In the genomic region with DNA sequence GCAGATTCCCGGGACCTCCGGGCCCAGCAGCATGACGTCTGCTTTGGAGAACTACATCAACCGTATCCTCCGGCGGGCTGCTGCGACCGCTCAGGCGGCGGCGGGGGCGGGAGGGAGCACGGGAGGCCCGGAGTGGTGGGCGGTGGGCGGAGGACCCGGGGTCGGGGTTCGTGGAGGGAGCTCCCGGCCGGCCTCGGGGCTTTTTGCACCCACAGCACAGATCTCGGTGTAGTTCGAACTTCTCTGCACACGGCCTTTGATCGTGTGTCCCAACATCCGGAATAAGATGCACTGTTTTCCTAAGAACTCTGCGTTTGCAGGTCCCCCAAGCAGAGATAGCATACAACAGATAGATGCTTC, we compare ENCODE assay signal across 9 mouse cellular contexts. TPM values are rescaled to one million over a fixed set of nuclear protein-coding genes. Genes with fewer than 3 reads are reported as not detected.
A peak's percentile ranks its signal among the peaks of the same experiment; 100 is the strongest.
DNase-seq lines count a peak whose midpoint lies in the region; ATAC-seq and TF ChIP-seq lines count a peak whose summit lies in the region.
"Had no signal": no experiment of that assay in that cellular context is flagged by ENCODE, and none has a peak within 500 bp of the region (broad histone marks: within the 10 kb centered on the region; RNA-seq: fewer than 3 reads in every experiment).

No protein-coding gene starts in this region.

- intact Hi-C loops in heart, adult 2 months (cut with DNase I), result no loop called here
- intact Hi-C loops in heart, postnatal 14 days (cut with DNase I), result no loop called here
- intact Hi-C loops in left cerebral cortex, postnatal 14 days (cut with DNase I), result no loop called here

- H3K4me3 ChIP-seq in heart, adult 2 months, result peak overlapping the region; percentile 69
- H3K4me3 ChIP-seq in CH12.LX (replicated peaks in 1 of 3; ENCODE audit: low read depth in 2 of 3, low read length in 2 of 3, poor library complexity in 1 of 3), result peak overlapping the region; percentile 76 to 91 (median 84)
- H3K4me3 ChIP-seq in forebrain, embryonic 14.5 days (ENCODE audit: low read depth, low read length), result peak overlapping the region; percentile 76
- H3K4me3 ChIP-seq in liver, embryonic 16.5 days (ENCODE audit: low read depth, low read length), result peak overlapping the region; percentile 99

- no peak for TF ChIP-seq EP300 in heart, adult 2 months (IDR thresholded peaks at IDR 0.05; ENCODE audit: insufficient read depth, low read depth, low read length)
- TF ChIP-seq EP300 in CH12.LX (IDR thresholded peaks at IDR 0.05; ENCODE audit: low read length), result no peak

- DNase-seq in heart, adult 2 months, result no peak
- DNase-seq in heart, postnatal 14 days, result no peak
- DNase-seq in CH12.LX (ENCODE audit: extremely low read depth), result no peak
- no peak for DNase-seq in forebrain, embryonic 14.5 days (ENCODE audit: low spot score)
- DNase-seq in left cerebral cortex, postnatal 14 days (ENCODE audit: low spot score in 2 of 2), result no peak
- DNase-seq in urinary bladder, postnatal 10 days (ENCODE audit: low spot score), result no peak
- no peak for DNase-seq in spleen, postnatal 4 days (ENCODE audit: low spot score in 2 of 2)

- H3K79me2 ChIP-seq in heart, adult 2 months (replicated peaks; ENCODE audit: control insufficient read depth, insufficient read depth, low read length), result no peaks in the 10 kb centered on the region
- H3K79me2 ChIP-seq in CH12.LX (replicated peaks; ENCODE audit: control insufficient read depth, extremely low read depth, insufficient read depth, poor library complexity, severe bottlenecking), result peaks cover 12% of the 10 kb centered on the region

- no peak for TF ChIP-seq POLR2A in heart, adult 2 months (IDR thresholded peaks at IDR 0.05; ENCODE audit: insufficient read depth, low read depth, low read length)
- no peak for TF ChIP-seq POLR2A in CH12.LX (IDR thresholded peaks at IDR 0.05; ENCODE audit: low read depth, low read length)

- H3K27ac ChIP-seq in heart, adult 2 months, result peak overlapping the region; percentile 88
- 0 out of 2 replicates have a peak overlapping the region, but pooled peaks have one; percentile 0 for H3K27ac ChIP-seq in CH12.LX (ENCODE audit: insufficient read depth, low read depth)
- H3K27ac ChIP-seq in forebrain, embryonic 14.5 days (ENCODE audit: low read depth, low read length), result peak overlapping the region; percentile 90
- peak overlapping the region; percentile 94 for H3K27ac ChIP-seq in liver, embryonic 16.5 days (ENCODE audit: low read length)

- TF ChIP-seq CTCF in heart, adult 2 months (IDR thresholded peaks at IDR 0.05), result no peak
- no peak for TF ChIP-seq CTCF in CH12.LX (conservative IDR thresholded peaks at IDR 0.05 in 1 of 2, IDR thresholded peaks at IDR 0.05 in 1 of 2; ENCODE audit: low read depth in 2 of 2, low read length in 2 of 2)

- WGBS in heart, adult 2 months, result under 1% methylated on average over 28 of the region's 28 CpGs
- under 1% methylated on average over 28 of the region's 28 CpGs for WGBS in forebrain, embryonic 14.5 days
- 0% methylated on average over 27 of the region's 28 CpGs for WGBS in liver, embryonic 16.5 days (ENCODE audit: insufficient replicate concordance)

- H3K9me3 ChIP-seq in CH12.LX (replicated peaks; ENCODE audit: low read length), result no peaks in the 10 kb centered on the region
- H3K9me3 ChIP-seq in forebrain, embryonic 14.5 days (replicated peaks; ENCODE audit: control insufficient read depth, low read length), result no peaks in the 10 kb centered on the region
- no peaks in the 10 kb centered on the region for H3K9me3 ChIP-seq in liver, embryonic 16.5 days (replicated peaks; ENCODE audit: control insufficient read depth, low read length)

- peak overlapping the region; percentile 98; the same call in 1 of the 2 replicates for H3K4me2 ChIP-seq in CH12.LX (ENCODE audit: insufficient read depth, low read depth, poor library complexity, severe bottlenecking)
- peak overlapping the region; percentile 66 for H3K4me2 ChIP-seq in forebrain, embryonic 14.5 days (ENCODE audit: low read length)
- peak overlapping the region; percentile 69 for H3K4me2 ChIP-seq in liver, embryonic 16.5 days (ENCODE audit: low read depth, low read length)

- no peak for ATAC-seq in forebrain, embryonic 14.5 days
- ATAC-seq in liver, embryonic 16.5 days (ENCODE audit: low read depth), result no peak; the same call in none of the 2 replicates

- TF ChIP-seq RAD21 in CH12.LX (IDR thresholded peaks at IDR 0.05; ENCODE audit: low read depth, low read length), result no peak

- no peaks in the 10 kb centered on the region for H3K27me3 ChIP-seq in heart, adult 2 months (ENCODE audit: control insufficient read depth, insufficient read depth, low read length)
- no peaks in the 10 kb centered on the region for H3K27me3 ChIP-seq in CH12.LX (replicated peaks)
- no peaks in the 10 kb centered on the region for H3K27me3 ChIP-seq in forebrain, embryonic 14.5 days (replicated peaks; ENCODE audit: control insufficient read depth, insufficient read depth, low read length)
- H3K27me3 ChIP-seq in liver, embryonic 16.5 days (ENCODE audit: control insufficient read depth, insufficient read depth, low read depth, low read length), result no peaks in the 10 kb centered on the region

- peaks cover 13% of the 10 kb centered on the region for H3K36me3 ChIP-seq in heart, adult 2 months (ENCODE audit: control insufficient read depth, insufficient read depth, low read length)
- H3K36me3 ChIP-seq in CH12.LX (replicated peaks in 1 of 2; ENCODE audit: control insufficient read depth in 1 of 2, insufficient read depth in 1 of 2, low read length in 1 of 2), result peaks cover 2 to 28% of the 10 kb centered on the region in 2 experiments
- peaks cover 25% of the 10 kb centered on the region for H3K36me3 ChIP-seq in forebrain, embryonic 14.5 days (ENCODE audit: control insufficient read depth, insufficient read depth, low read length)
- peaks cover 17% of the 10 kb centered on the region for H3K36me3 ChIP-seq in liver, embryonic 16.5 days (ENCODE audit: control insufficient read depth, insufficient read depth)

- dilution Hi-C loops in CH12.LX (cut with MboI; ENCODE audit: extremely low pct_ligation_motif_present, extremely low pct_unique_long_range_greater_than_20kb, low sequenced_read_pairs), result no loop called here

- in situ Hi-C loops in CH12.LX (cut with MboI; ENCODE audit: low pct_ligation_motif_present, low pct_unique_long_range_greater_than_20kb, low sequenced_read_pairs), result no loop called here

- H3K9ac ChIP-seq in heart, adult 2 months (ENCODE audit: low read depth, low read length), result peak overlapping the region; percentile 94
- peak overlapping the region; percentile 83 for H3K9ac ChIP-seq in CH12.LX (ENCODE audit: insufficient read depth, low read depth)
- peak overlapping the region; percentile 92 for H3K9ac ChIP-seq in forebrain, embryonic 14.5 days (ENCODE audit: low read length)
- H3K9ac ChIP-seq in liver, embryonic 16.5 days (ENCODE audit: low read depth, low read length), result peak overlapping the region; percentile 98

- peaks cover 1% of the 10 kb centered on the region for H3K4me1 ChIP-seq in heart, adult 2 months (ENCODE audit: control insufficient read depth, insufficient read depth, low read length)
- H3K4me1 ChIP-seq in CH12.LX (ENCODE audit: control insufficient read depth in 1 of 2, insufficient read depth in 2 of 2), result peaks cover 0 to 18% of the 10 kb centered on the region in 2 experiments; a peak in 2 of 4 replicates
- H3K4me1 ChIP-seq in forebrain, embryonic 14.5 days (ENCODE audit: control insufficient read depth, insufficient read depth, low read length), result peaks cover 11% of the 10 kb centered on the region
- H3K4me1 ChIP-seq in liver, embryonic 16.5 days (ENCODE audit: control insufficient read depth, low read depth, low read length), result peaks cover 4% of the 10 kb centered on the region; the same call in 1 of the 2 replicates

TF ChIP-seq in CH12.LX, 34 proteins besides CTCF, POLR2A, EP300 and RAD21 (continues in another document):
- no peak for TF ChIP-seq NELFE (IDR thresholded peaks at IDR 0.05; ENCODE audit: low read depth, low read length)
- no peak for TF ChIP-seq ZC3H11A (IDR thresholded peaks at IDR 0.05; ENCODE audit: low read depth, low read length)
- TF ChIP-seq SIN3A (IDR thresholded peaks at IDR 0.05; ENCODE audit: low read length), result no peak
- TF ChIP-seq ZNF384 (IDR thresholded peaks at IDR 0.05; ENCODE audit: low read depth, low read length), result no peak
- no peak for TF ChIP-seq KAT2A (IDR thresholded peaks at IDR 0.05; ENCODE audit: insufficient replicate concordance, low read length)
- TF ChIP-seq CHD1 (IDR thresholded peaks at IDR 0.05; ENCODE audit: low read depth, low read length), result no peak
- no peak for TF ChIP-seq POLR2AphosphoS2 (IDR thresholded peaks at IDR 0.05; ENCODE audit: low read depth, low read length)
- no peak for TF ChIP-seq MYC (IDR thresholded peaks at IDR 0.05; ENCODE audit: low read depth, low read length)
- TF ChIP-seq MEF2A (IDR thresholded peaks at IDR 0.05; ENCODE audit: borderline replicate concordance, low read depth, low read length), result no peak
- TF ChIP-seq TCF12 (IDR thresholded peaks at IDR 0.05; ENCODE audit: low read depth, low read length), result no peak
- no peak for TF ChIP-seq SMC3 (IDR thresholded peaks at IDR 0.05; ENCODE audit: low read depth, low read length)
- no peak for TF ChIP-seq UBTF (IDR thresholded peaks at IDR 0.05; ENCODE audit: low read depth, low read length)
- TF ChIP-seq MAZ (IDR thresholded peaks at IDR 0.05; ENCODE audit: low read depth, low read length), result no peak
- no peak for TF ChIP-seq PAX5 (IDR thresholded peaks at IDR 0.05; ENCODE audit: low read length)
- TF ChIP-seq E2F4 (IDR thresholded peaks at IDR 0.05; ENCODE audit: insufficient replicate concordance, low read depth, low read length), result no peak
- TF ChIP-seq HCFC1 (IDR thresholded peaks at IDR 0.05; ENCODE audit: low read depth, low read length), result no peak

RNA-seq across cellular contexts. Expression of a gene that starts 0.3 kb away (rescaled TPM):
- total RNA-seq in heart, adult 2 months (2021), result 10 to 100 TPM; 16.7 to 23.2 TPM
- polyA plus RNA-seq in heart, adult 2 months (2012; rRNA removed), result 13.8 and 27.6 TPM in 2 replicates
- 10 to 100 TPM; 20.1 to 26.7 TPM for total RNA-seq in heart, postnatal 14 days (2021)
- total RNA-seq in CH12.LX (2012; rRNA removed) (75.7 and 91.1 TPM in 2 replicates), CH12.LX (2014; rRNA removed) (211 and 216 TPM in 2 replicates)
- polyA plus RNA-seq in CH12.LX (2012; ENCODE audit: insufficient read length, low read depth), result 96.3 and 107 TPM in 2 replicates
- polyA plus RNA-seq in forebrain, embryonic 14.5 days (2014; fragmentation: Nextera tagmentation; extraction: Ambion mirVana), result 154 and 194 TPM in 2 replicates
- 60.8 and 82.0 TPM in 2 replicates for polyA plus RNA-seq in liver, embryonic 16.5 days (2015; fragmentation: Nextera tagmentation; extraction: Ambion mirVana)
- total RNA-seq in left cerebral cortex, postnatal 14 days (2021), result 10 to 100 TPM; 31.4 to 34.5 TPM

RNA-seq across cellular contexts. Expression of a gene that starts 17.4 kb away (rescaled TPM):
- total RNA-seq in heart, adult 2 months (2021), result not detected
- polyA plus RNA-seq in heart, adult 2 months (2012; rRNA removed), result not detected in 2 replicates
- total RNA-seq in heart, postnatal 14 days (2021), result not detected
- total RNA-seq in CH12.LX (2012; rRNA removed), result not detected in 2 replicates
- total RNA-seq in CH12.LX (2014; rRNA removed), result 0.34 TPM in 1 of 2 replicates, not detected in the other
- polyA plus RNA-seq in CH12.LX (2012; ENCODE audit: insufficient read length, low read depth), result 0.20 TPM in 1 of 2 replicates, not detected in the other
- polyA plus RNA-seq in forebrain, embryonic 14.5 days (2014; fragmentation: Nextera tagmentation; extraction: Ambion mirVana), result not detected in 2 replicates
- 0.17 TPM in 1 of 2 replicates, not detected in the other for polyA plus RNA-seq in liver, embryonic 16.5 days (2015; fragmentation: Nextera tagmentation; extraction: Ambion mirVana)
- not detected for total RNA-seq in left cerebral cortex, postnatal 14 days (2021)
- polyA plus RNA-seq: gonadal fat pad, adult 2 months had no signal

Comparison
In these comparisons a context has a peak if more than half of its experiments do, and no peak if none do; other contexts are left out.
1. H3K27ac ChIP-seq: peak in every context shown above with its lines; median percentile 94 in liver, embryonic 16.5 days; 90 in forebrain, embryonic 14.5 days; 88 in heart, adult 2 months; 0 in CH12.LX.